Mouse (Mus musculus): ENCODE results near the gene Rsrp1. TPM values are rescaled to one million over a fixed set of nuclear protein-coding genes. Genes with fewer than 3 reads are reported as not detected.

Rsrp1 gene
- 339 and 370 TPM in 2 replicates for polyA plus RNA-seq (2014; fragmentation: Nextera tagmentation; extraction: Ambion mirVana)

GRCm38 (mm10) chr4:134923258-134924018 lies at the start of gene Rsrp1:
TSS of gene Rsrp1 (plus strand) at chr4:134923592.
- Histone ChIP-seq H3K9me3 (ENCODE audit: control insufficient read depth, low read length) (no peaks in the 10 kb centered on the region), H3K9ac (ENCODE audit: low read depth, low read length) (peak within 1 kb of the TSS; percentile 97), H3K36me3 (ENCODE audit: control insufficient read depth, insufficient read depth, low read length) (peaks cover 39% of the 10 kb centered on the region), H3K27ac (ENCODE audit: low read depth, low read length) (peak within 1 kb of the TSS; percentile 90), H3K4me3 (ENCODE audit: low read length) (peak within 1 kb of the TSS; percentile 92), H3K27me3 (ENCODE audit: control insufficient read depth, insufficient read depth, low read length) (no peaks in the 10 kb centered on the region), H3K4me2 (replicated peaks; ENCODE audit: low read depth, low read length) (peak within 1 kb of the TSS; percentile 87), H3K4me1 (ENCODE audit: control insufficient read depth, insufficient read depth, low read length) (peaks cover 12% of the 10 kb centered on the region)
- WGBS: under 1% methylated on average over 64 of the region's 64 CpGs
- ATAC-seq (ENCODE audit: low FRiP score, low TSS enrichment): peak; percentile 94

- 74% methylated on average over 9 of the region's 9 CpGs for WGBS
- H3K27ac ChIP-seq (ENCODE audit: low read depth, low read length): no peak overlapping the region
- no peak for ATAC-seq (ENCODE audit: low FRiP score, low TSS enrichment)
Measured at GRCm38 (mm10) chr4:134876171-134876570, 47.2 kb upstream of the Rsrp1 start.

GRCm38 (mm10) chr4:134879410-134879981 lies 43.9 kb upstream of the Rsrp1 start:
- no peaks in the 10 kb centered on the region for H3K36me3 ChIP-seq (ENCODE audit: control insufficient read depth, insufficient read depth, low read length)
- 4% methylated on average over 17 of the region's 17 CpGs for WGBS
- H3K4me2 ChIP-seq (replicated peaks; ENCODE audit: low read depth, low read length): peak overlapping the region; percentile 64
- peak overlapping the region; percentile 34 for H3K4me3 ChIP-seq (ENCODE audit: low read length)
- peak overlapping the region; percentile 28; the same call in 1 of the 2 replicates for H3K9ac ChIP-seq (ENCODE audit: low read depth, low read length)
- H3K27ac ChIP-seq (ENCODE audit: low read depth, low read length): no peak overlapping the region
- peaks cover 8% of the 10 kb centered on the region; the same call in 1 of the 2 replicates for H3K4me1 ChIP-seq (ENCODE audit: control insufficient read depth, insufficient read depth, low read length)
- no peaks in the 10 kb centered on the region for H3K9me3 ChIP-seq (ENCODE audit: control insufficient read depth, low read length)
- 0 out of 2 replicates have a peak, but pooled peaks have one; percentile 24 for ATAC-seq (ENCODE audit: low FRiP score, low TSS enrichment)
- no peaks in the 10 kb centered on the region for H3K27me3 ChIP-seq (ENCODE audit: control insufficient read depth, insufficient read depth, low read length)

More at GRCm38 (mm10) chr4:134876171-134876570, 47.2 kb upstream of the Rsrp1 start:
- Histone ChIP-seq H3K9ac (ENCODE audit: low read depth, low read length) (no peak overlapping the region), H3K4me1 (ENCODE audit: control insufficient read depth, insufficient read depth, low read length) (peaks cover 8% of the 10 kb centered on the region; the same call in 1 of the 2 replicates), H3K36me3 (ENCODE audit: control insufficient read depth, insufficient read depth, low read length) (no peaks in the 10 kb centered on the region), H3K9me3 (ENCODE audit: control insufficient read depth, low read length) (no peaks in the 10 kb centered on the region), H3K4me2 (replicated peaks; ENCODE audit: low read depth, low read length) (no peak overlapping the region), H3K4me3 (ENCODE audit: low read length) (no peak overlapping the region), H3K27me3 (ENCODE audit: control insufficient read depth, insufficient read depth, low read length) (no peaks in the 10 kb centered on the region)

- WGBS: 35% methylated on average over 6 of the region's 6 CpGs
- no peak overlapping the region for H3K27ac ChIP-seq (ENCODE audit: low read depth, low read length)
- no peaks in the 10 kb centered on the region for H3K36me3 ChIP-seq (ENCODE audit: control insufficient read depth, insufficient read depth, low read length)
- ATAC-seq (ENCODE audit: low FRiP score, low TSS enrichment): no peak
- peak overlapping the region; percentile 34; the same call in 1 of the 2 replicates for H3K4me3 ChIP-seq (ENCODE audit: low read length)
- H3K9ac ChIP-seq (ENCODE audit: low read depth, low read length): peak overlapping the region; percentile 28; the same call in 1 of the 2 replicates
- peak overlapping the region; percentile 64 for H3K4me2 ChIP-seq (replicated peaks; ENCODE audit: low read depth, low read length)
- no peaks in the 10 kb centered on the region for H3K9me3 ChIP-seq (ENCODE audit: control insufficient read depth, low read length)
- peaks cover 8% of the 10 kb centered on the region; the same call in 1 of the 2 replicates for H3K4me1 ChIP-seq (ENCODE audit: control insufficient read depth, insufficient read depth, low read length)
- H3K27me3 ChIP-seq (ENCODE audit: control insufficient read depth, insufficient read depth, low read length): no peaks in the 10 kb centered on the region
Measured at GRCm38 (mm10) chr4:134880041-134880440, 43.4 kb upstream of the Rsrp1 start.

GRCm38 (mm10) chr4:134883266-134883665 lies 40.1 kb upstream of the Rsrp1 start:
- ATAC-seq (ENCODE audit: low FRiP score, low TSS enrichment): no peak

GRCm38 (mm10) chr4:134883808-134884207 lies 39.6 kb upstream of the Rsrp1 start:
- Histone ChIP-seq H3K4me3 (ENCODE audit: low read length) (no peak overlapping the region), H3K27ac (ENCODE audit: low read depth, low read length) (no peak overlapping the region), H3K4me2 (replicated peaks; ENCODE audit: low read depth, low read length) (no peak overlapping the region), H3K9ac (ENCODE audit: low read depth, low read length) (no peak overlapping the region), H3K4me1 (ENCODE audit: control insufficient read depth, insufficient read depth, low read length) (peaks cover 8% of the 10 kb centered on the region; the same call in 1 of the 2 replicates), H3K9me3 (ENCODE audit: control insufficient read depth, low read length) (no peaks in the 10 kb centered on the region), H3K27me3 (ENCODE audit: control insufficient read depth, insufficient read depth, low read length) (no peaks in the 10 kb centered on the region), H3K36me3 (ENCODE audit: control insufficient read depth, insufficient read depth, low read length) (no peaks in the 10 kb centered on the region)
- ATAC-seq (ENCODE audit: low FRiP score, low TSS enrichment): no peak
- 87% methylated on average over 10 of the region's 10 CpGs for WGBS

More at GRCm38 (mm10) chr4:134883266-134883665, 40.1 kb upstream of the Rsrp1 start:
- Histone ChIP-seq H3K9me3 (ENCODE audit: control insufficient read depth, low read length) (no peaks in the 10 kb centered on the region), H3K27me3 (ENCODE audit: control insufficient read depth, insufficient read depth, low read length) (no peaks in the 10 kb centered on the region), H3K4me2 (replicated peaks; ENCODE audit: low read depth, low read length) (no peak overlapping the region), H3K4me3 (ENCODE audit: low read length) (no peak overlapping the region), H3K27ac (ENCODE audit: low read depth, low read length) (no peak overlapping the region), H3K36me3 (ENCODE audit: control insufficient read depth, insufficient read depth, low read length) (no peaks in the 10 kb centered on the region), H3K4me1 (ENCODE audit: control insufficient read depth, insufficient read depth, low read length) (peaks cover 8% of the 10 kb centered on the region; the same call in 1 of the 2 replicates), H3K9ac (ENCODE audit: low read depth, low read length) (no peak overlapping the region)
- WGBS: 33% methylated on average over 7 of the region's 7 CpGs

- Histone ChIP-seq H3K9me3 (ENCODE audit: control insufficient read depth, low read length) (0 out of 2 replicates have a peak, but pooled peaks cover 2% of the 10 kb centered on the region), H3K4me1 (ENCODE audit: control insufficient read depth, insufficient read depth, low read length) (peaks cover 5% of the 10 kb centered on the region; the same call in 1 of the 2 replicates), H3K27ac (ENCODE audit: low read depth, low read length) (no peak overlapping the region), H3K4me3 (ENCODE audit: low read length) (no peak overlapping the region), H3K4me2 (replicated peaks; ENCODE audit: low read depth, low read length) (no peak overlapping the region), H3K9ac (ENCODE audit: low read depth, low read length) (no peak overlapping the region), H3K36me3 (ENCODE audit: control insufficient read depth, insufficient read depth, low read length) (no peaks in the 10 kb centered on the region), H3K27me3 (ENCODE audit: control insufficient read depth, insufficient read depth, low read length) (no peaks in the 10 kb centered on the region)
- ATAC-seq (ENCODE audit: low FRiP score, low TSS enrichment): no peak
- 87% methylated on average over 4 of the region's 4 CpGs for WGBS
Measured at GRCm38 (mm10) chr4:134884364-134884763, 39.0 kb upstream of the Rsrp1 start.

- no peak overlapping the region for H3K4me2 ChIP-seq (replicated peaks; ENCODE audit: low read depth, low read length)
- no peak for ATAC-seq (ENCODE audit: low FRiP score, low TSS enrichment)
- no peaks in the 10 kb centered on the region for H3K4me1 ChIP-seq (ENCODE audit: control insufficient read depth, insufficient read depth, low read length)
- 0 out of 2 replicates have a peak, but pooled peaks cover 2% of the 10 kb centered on the region for H3K9me3 ChIP-seq (ENCODE audit: control insufficient read depth, low read length)
- no peak overlapping the region for H3K9ac ChIP-seq (ENCODE audit: low read depth, low read length)
- no peak overlapping the region for H3K27ac ChIP-seq (ENCODE audit: low read depth, low read length)
- H3K36me3 ChIP-seq (ENCODE audit: control insufficient read depth, insufficient read depth, low read length): peaks cover 16% of the 10 kb centered on the region
- no peak overlapping the region for H3K4me3 ChIP-seq (ENCODE audit: low read length)
- H3K27me3 ChIP-seq (ENCODE audit: control insufficient read depth, insufficient read depth, low read length): no peaks in the 10 kb centered on the region
- WGBS: 79% methylated on average over 6 of the region's 6 CpGs
Measured at GRCm38 (mm10) chr4:134892096-134892495, 31.3 kb upstream of the Rsrp1 start.

- no peaks in the 10 kb centered on the region for H3K4me1 ChIP-seq (ENCODE audit: control insufficient read depth, insufficient read depth, low read length)
- no peak overlapping the region for H3K4me3 ChIP-seq (ENCODE audit: low read length)
- no peak overlapping the region for H3K4me2 ChIP-seq (replicated peaks; ENCODE audit: low read depth, low read length)
- no peaks in the 10 kb centered on the region for H3K27me3 ChIP-seq (ENCODE audit: control insufficient read depth, insufficient read depth, low read length)
- no peak for ATAC-seq (ENCODE audit: low FRiP score, low TSS enrichment)
- H3K36me3 ChIP-seq (ENCODE audit: control insufficient read depth, insufficient read depth, low read length): peaks cover 50% of the 10 kb centered on the region
- H3K9me3 ChIP-seq (ENCODE audit: control insufficient read depth, low read length): no peaks in the 10 kb centered on the region
- H3K9ac ChIP-seq (ENCODE audit: low read depth, low read length): no peak overlapping the region
- no peak overlapping the region for H3K27ac ChIP-seq (ENCODE audit: low read depth, low read length)
- WGBS: 93% methylated on average over 6 of the region's 6 CpGs
Measured at GRCm38 (mm10) chr4:134897256-134897655, 26.1 kb upstream of the Rsrp1 start.
